Mouse (Mus musculus): Measurements from ENCODE around the gene Fam53b. TPM values are rescaled to one million over a fixed set of nuclear protein-coding genes. Genes with fewer than 3 reads are reported as not detected.

Fam53b gene
- total and polyA plus RNA-seq, 3 experiments, result 15.6 to 30.9 (median 22.1) TPM

- Histone ChIP-seq H3K4me3 (replicated peaks in 1 of 3; ENCODE audit: low read depth in 2 of 3, low read length in 2 of 3, poor library complexity in 1 of 3) (no peak overlapping the region), H3K36me3 (replicated peaks in 1 of 2; ENCODE audit: control insufficient read depth in 1 of 2, insufficient read depth in 1 of 2, low read length in 1 of 2) (peaks cover 36 to 93% of the 10 kb centered on the region in 2 experiments), H3K9me3 (replicated peaks; ENCODE audit: low read length) (no peaks in the 10 kb centered on the region), H3K27me3 (replicated peaks) (no peaks in the 10 kb centered on the region), H3K79me2 (replicated peaks; ENCODE audit: control insufficient read depth, extremely low read depth, insufficient read depth, poor library complexity, severe bottlenecking) (no peaks in the 10 kb centered on the region), H3K4me1 (ENCODE audit: control insufficient read depth in 1 of 2, insufficient read depth in 2 of 2) (peaks cover 15 to 93% of the 10 kb centered on the region in 2 experiments), H3K9ac (ENCODE audit: insufficient read depth, low read depth) (no peak overlapping the region), H3K4me2 (ENCODE audit: insufficient read depth, low read depth, poor library complexity, severe bottlenecking) (no peak overlapping the region), H3K27ac (ENCODE audit: insufficient read depth, low read depth) (no peak overlapping the region)
- in situ Hi-C loops (cut with MboI; ENCODE audit: low pct_ligation_motif_present, low pct_unique_long_range_greater_than_20kb, low sequenced_read_pairs) (no loop called here), dilution Hi-C loops (cut with MboI; ENCODE audit: extremely low pct_ligation_motif_present, extremely low pct_unique_long_range_greater_than_20kb, low sequenced_read_pairs) (no loop called here)
- TF ChIP-seq TBP (conservative IDR thresholded peaks at IDR 0.05; ENCODE audit: low read depth, low read length), result no peak
- DNase-seq (ENCODE audit: extremely low read depth), result no peak
Measured at GRCm38 (mm10) chr7:132753518-132754388, 59.9 kb downstream of the Fam53b start.

DNA sequence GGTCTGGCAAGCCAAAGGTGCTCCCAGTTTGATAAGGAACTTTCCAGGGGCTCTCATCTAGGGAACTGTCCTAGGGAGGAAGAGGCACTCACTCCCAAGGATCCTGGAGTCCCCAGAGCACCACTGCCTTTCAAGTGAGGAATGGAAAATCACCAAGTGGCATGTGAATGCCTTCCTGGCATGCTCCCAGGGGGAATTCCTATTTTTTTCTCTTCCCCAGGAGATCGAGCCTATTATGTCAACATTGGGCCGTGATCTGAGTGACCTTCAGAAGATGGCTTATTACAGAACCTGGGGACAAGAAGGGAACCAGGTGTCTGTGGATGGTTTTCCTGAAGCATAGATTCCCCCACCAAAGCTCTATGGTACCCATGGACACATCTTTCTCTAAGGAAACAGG is 62.0 kb downstream of the Fam53b start:
- no peaks in the 10 kb centered on the region for H3K9me3 ChIP-seq (replicated peaks; ENCODE audit: low read length)
- H3K9ac ChIP-seq (ENCODE audit: insufficient read depth, low read depth), result no peak overlapping the region
- dilution Hi-C loops (cut with MboI; ENCODE audit: extremely low pct_ligation_motif_present, extremely low pct_unique_long_range_greater_than_20kb, low sequenced_read_pairs) (no loop called here), in situ Hi-C loops (cut with MboI; ENCODE audit: low pct_ligation_motif_present, low pct_unique_long_range_greater_than_20kb, low sequenced_read_pairs) (no loop called here)
- H3K4me1 ChIP-seq (ENCODE audit: control insufficient read depth in 1 of 2, insufficient read depth in 2 of 2), result peaks cover 11 to 93% of the 10 kb centered on the region in 2 experiments
- H3K36me3 ChIP-seq (replicated peaks in 1 of 2; ENCODE audit: control insufficient read depth in 1 of 2, insufficient read depth in 1 of 2, low read length in 1 of 2), result peaks cover 17 to 83% of the 10 kb centered on the region in 2 experiments
- TF ChIP-seq CTCF (conservative IDR thresholded peaks at IDR 0.05 in 1 of 2, IDR thresholded peaks at IDR 0.05 in 1 of 2; ENCODE audit: low read depth in 2 of 2, low read length in 2 of 2), result no peak
- TF ChIP-seq ZMIZ1 (IDR thresholded peaks at IDR 0.05; ENCODE audit: low read depth, low read length), result no peak
- no peak for TF ChIP-seq ETS1 (conservative IDR thresholded peaks at IDR 0.05; ENCODE audit: low read depth, low read length)
- TF ChIP-seq IRF4 (IDR thresholded peaks at IDR 0.05; ENCODE audit: low read depth, low read length), result no peak
- TF ChIP-seq MAZ (IDR thresholded peaks at IDR 0.05; ENCODE audit: low read depth, low read length), result no peak
- H3K27me3 ChIP-seq (replicated peaks), result no peaks in the 10 kb centered on the region
- no peak for DNase-seq (ENCODE audit: extremely low read depth)
- no peak overlapping the region for H3K4me2 ChIP-seq (ENCODE audit: insufficient read depth, low read depth, poor library complexity, severe bottlenecking)
- H3K4me3 ChIP-seq (replicated peaks in 1 of 3; ENCODE audit: low read depth in 2 of 3, low read length in 2 of 3, poor library complexity in 1 of 3), result no peak overlapping the region
- no peak overlapping the region for H3K27ac ChIP-seq (ENCODE audit: insufficient read depth, low read depth)
- H3K79me2 ChIP-seq (replicated peaks; ENCODE audit: control insufficient read depth, extremely low read depth, insufficient read depth, poor library complexity, severe bottlenecking), result no peaks in the 10 kb centered on the region

DNA sequence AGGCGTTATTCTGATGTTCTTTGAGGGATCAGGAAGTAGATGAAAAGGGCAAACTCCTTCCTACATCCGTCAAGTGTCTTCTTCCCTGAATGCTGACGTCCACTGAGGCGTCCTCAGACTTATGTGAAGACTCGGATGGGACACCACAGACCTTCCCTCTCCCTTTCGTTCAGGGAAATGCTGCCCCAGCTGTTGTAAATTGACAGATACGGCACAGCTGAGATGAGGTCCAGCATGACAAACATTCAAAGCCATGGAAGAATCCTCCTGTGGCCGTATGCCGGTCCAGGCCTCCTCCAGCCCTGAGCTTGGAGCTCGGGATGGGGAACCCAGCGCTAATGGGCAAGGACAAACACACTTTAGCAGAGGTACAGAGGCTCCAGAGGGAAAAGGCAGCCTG is 64.2 kb downstream of the Fam53b start:
- no peak overlapping the region for H3K9ac ChIP-seq (ENCODE audit: insufficient read depth, low read depth)
- H3K27me3 ChIP-seq (replicated peaks), result no peaks in the 10 kb centered on the region
- no peak overlapping the region for H3K4me3 ChIP-seq (replicated peaks in 1 of 3; ENCODE audit: low read depth in 2 of 3, low read length in 2 of 3, poor library complexity in 1 of 3)
- H3K4me2 ChIP-seq (ENCODE audit: insufficient read depth, low read depth, poor library complexity, severe bottlenecking), result no peak overlapping the region
- peaks cover 7 to 81% of the 10 kb centered on the region in 2 experiments for H3K4me1 ChIP-seq (ENCODE audit: control insufficient read depth in 1 of 2, insufficient read depth in 2 of 2)
- no peaks in the 10 kb centered on the region for H3K9me3 ChIP-seq (replicated peaks; ENCODE audit: low read length)
- dilution Hi-C loops (cut with MboI; ENCODE audit: extremely low pct_ligation_motif_present, extremely low pct_unique_long_range_greater_than_20kb, low sequenced_read_pairs), result no loop called here
- H3K27ac ChIP-seq (ENCODE audit: insufficient read depth, low read depth), result no peak overlapping the region
- DNase-seq (ENCODE audit: extremely low read depth), result no peak
- TF ChIP-seq SIN3A (IDR thresholded peaks at IDR 0.05; ENCODE audit: low read length) (no peak), ETS1 (conservative IDR thresholded peaks at IDR 0.05; ENCODE audit: low read depth, low read length) (no peak), MAX (IDR thresholded peaks at IDR 0.05; ENCODE audit: low read length) (no peak), CHD1 (IDR thresholded peaks at IDR 0.05; ENCODE audit: low read depth, low read length) (no peak), ZMIZ1 (IDR thresholded peaks at IDR 0.05; ENCODE audit: low read depth, low read length) (no peak), IRF4 (IDR thresholded peaks at IDR 0.05; ENCODE audit: low read depth, low read length) (no peak), ELF1 (IDR thresholded peaks at IDR 0.05; ENCODE audit: low read depth, low read length) (no peak), GABPA (IDR thresholded peaks at IDR 0.05; ENCODE audit: insufficient replicate concordance, low read depth, low read length) (no peak), NELFE (IDR thresholded peaks at IDR 0.05; ENCODE audit: low read depth, low read length) (no peak), SMC3 (IDR thresholded peaks at IDR 0.05; ENCODE audit: low read depth, low read length) (no peak), CTCF (conservative IDR thresholded peaks at IDR 0.05 in 1 of 2, IDR thresholded peaks at IDR 0.05 in 1 of 2; ENCODE audit: low read depth in 2 of 2, low read length in 2 of 2) (no peak), TBP (conservative IDR thresholded peaks at IDR 0.05; ENCODE audit: low read depth, low read length) (no peak), MYC (IDR thresholded peaks at IDR 0.05; ENCODE audit: low read depth, low read length) (no peak), RCOR1 (conservative IDR thresholded peaks at IDR 0.05; ENCODE audit: low read depth, low read length) (no peak), ZNF384 (IDR thresholded peaks at IDR 0.05; ENCODE audit: low read depth, low read length) (no peak), ZC3H11A (IDR thresholded peaks at IDR 0.05; ENCODE audit: low read depth, low read length) (no peak), ZKSCAN1 (IDR thresholded peaks at IDR 0.05; ENCODE audit: borderline replicate concordance, low read depth, low read length) (no peak)
- in situ Hi-C loops (cut with MboI; ENCODE audit: low pct_ligation_motif_present, low pct_unique_long_range_greater_than_20kb, low sequenced_read_pairs), result no loop called here
- peaks cover 16 to 78% of the 10 kb centered on the region in 2 experiments for H3K36me3 ChIP-seq (replicated peaks in 1 of 2; ENCODE audit: control insufficient read depth in 1 of 2, insufficient read depth in 1 of 2, low read length in 1 of 2)
- no peaks in the 10 kb centered on the region for H3K79me2 ChIP-seq (replicated peaks; ENCODE audit: control insufficient read depth, extremely low read depth, insufficient read depth, poor library complexity, severe bottlenecking)

Measured in CH12.LX (cell line).